Mouse (Mus musculus) ES-E14 (cell line): ENCODE measurements around the gene Fosb. TPM values are rescaled to one million over a fixed set of nuclear protein-coding genes. Genes with fewer than 3 reads are reported as not detected.
"Not testable (repeated sequence)": the region's sequence is repeated elsewhere in the genome, so short reads cannot be mapped to it uniquely, and the experiment has no call there.

Source experiments
- DNase-seq: peaks from one replicate; pipeline ENCODE4 v3.0.0-alpha.2; 2013; ENCODE audit warnings: low read depth, low spot score
- H3K27ac ChIP-seq: 2 replicates; pipeline ENCODE4 v1.5.1; 2012; ENCODE audit warnings: low read depth, mild to moderate bottlenecking, low read length, moderate library complexity, mixed read lengths; ENCODE audit not compliant: poor library complexity, insufficient read depth, severe bottlenecking
- H3K36me3 ChIP-seq: 2 replicates; pipeline ENCODE4 v1.6.1; 2012; ENCODE audit warnings: mild to moderate bottlenecking, low read length, moderate library complexity, mixed read lengths; ENCODE audit not compliant: control insufficient read depth, poor library complexity, insufficient read depth, severe bottlenecking
- H3K4me1 ChIP-seq, 2 experiments: fragments of 150-350 bp in 1 of 2; sonication (generic) in 1 of 2; 2 replicates each; pipeline ENCODE4 v1.6.1; 2012; ENCODE audit warnings: low read length in 2 of 2, mild to moderate bottlenecking in 1 of 2, mixed read lengths in 1 of 2; ENCODE audit not compliant: control insufficient read depth in 2 of 2, insufficient read depth in 2 of 2, poor library complexity in 1 of 2
- H3K4me3 ChIP-seq, 2 experiments: fragments of 150-350 bp in 1 of 2; sonication (generic) in 1 of 2; 2 replicates each; pipeline ENCODE4 v1.5.1; 2012; ENCODE audit warnings: low read length in 2 of 2, low read depth in 1 of 2, mild to moderate bottlenecking in 1 of 2, mixed read lengths in 1 of 2; ENCODE audit not compliant: insufficient read depth in 1 of 2, poor library complexity in 1 of 2, severe bottlenecking in 1 of 2
- H3K9ac ChIP-seq: 2 replicates; pipeline ENCODE4 v1.6.1; 2012; ENCODE audit warnings: low read depth, mild to moderate bottlenecking, low read length, mixed read lengths; ENCODE audit not compliant: poor library complexity, insufficient read depth, severe bottlenecking
- H3K9me3 ChIP-seq: fragments of 150-350 bp; sonication (generic); 2 replicates; pipeline ENCODE4 v1.6.1; 2012; ENCODE audit warnings: low read depth, mild to moderate bottlenecking, low read length; ENCODE audit not compliant: control insufficient read depth, insufficient read depth
- CHD2 ChIP-seq: IDR thresholded peaks from 2 replicates; pipeline ENCODE4 v1.6.1; 2014; ENCODE audit warnings: mild to moderate bottlenecking, low read depth, low read length, inconsistent platforms
- HCFC1 ChIP-seq: IDR thresholded peaks from 2 replicates; pipeline ENCODE4 v1.6.1; 2012; ENCODE audit warnings: low read length, inconsistent platforms, borderline replicate concordance; ENCODE audit not compliant: insufficient read depth
- MAFK ChIP-seq: IDR thresholded peaks from 2 replicates; pipeline ENCODE4 v1.6.1; 2014; ENCODE audit warnings: mild to moderate bottlenecking, low read depth, low read length, inconsistent platforms; ENCODE audit not compliant: insufficient read depth
- ZC3H11A ChIP-seq: IDR thresholded peaks from 2 replicates; pipeline ENCODE4 v1.6.1; 2012; ENCODE audit warnings: low read depth, mild to moderate bottlenecking, inconsistent platforms, low read length, borderline replicate concordance
- ZNF384 ChIP-seq: IDR thresholded peaks from 2 replicates; pipeline ENCODE4 v1.6.1; 2012; ENCODE audit warnings: low read depth, low read length, inconsistent platforms
- in situ Hi-C, 2 experiments: fragments of 600-800 bp; cut with MboI; formaldehyde crosslinking; loops; one replicate each; pipeline ENCODE4 v1.15.1; 2025; ENCODE audit warnings: low sequenced_read_pairs in 2 of 2, inconsistent platforms in 1 of 2; ENCODE audit not compliant: unreplicated experiment in 2 of 2
- total RNA-seq: library from RNA; depleted of rRNA; stranded (reverse); fragments of 300-350 nt; gene quantifications from 2 replicates; pipeline ENCODE4 v1.2.3, GENCODE M21; 2012

Gene Fosb
- total RNA-seq, 1 experiment: 5.8 TPM

DNA sequence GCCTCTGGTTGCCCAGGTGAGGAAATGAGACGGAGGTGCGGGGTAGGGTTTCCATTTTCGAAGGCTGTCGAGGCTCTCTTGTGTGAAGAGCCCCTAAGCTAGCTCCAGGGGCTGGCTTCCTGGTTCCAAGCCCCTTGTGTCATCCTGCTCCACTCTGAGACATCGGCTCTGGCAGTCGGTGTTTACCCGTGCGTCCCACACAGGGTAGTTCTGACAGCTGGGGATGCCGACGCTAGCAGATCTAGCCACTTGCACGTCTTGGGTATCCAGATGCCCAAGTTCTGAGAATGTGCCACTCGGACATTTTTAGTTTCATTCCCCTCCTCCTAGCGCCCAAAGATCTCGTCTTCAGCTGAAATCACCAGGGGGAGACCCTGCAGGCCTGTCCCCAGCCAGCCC is 26.4 kb downstream of the Fosb start:
- in situ Hi-C loops: loop anchor here in 1 of 2 experiments (5.0 kb wide), 1 partner anchor 101 kb away; no protein-coding TSS in a partner anchor
- TF ChIP-seq MAFK (no peak), HCFC1 (no peak), ZC3H11A (no peak), ZNF384 (no peak), CHD2 (no peak)

DNA sequence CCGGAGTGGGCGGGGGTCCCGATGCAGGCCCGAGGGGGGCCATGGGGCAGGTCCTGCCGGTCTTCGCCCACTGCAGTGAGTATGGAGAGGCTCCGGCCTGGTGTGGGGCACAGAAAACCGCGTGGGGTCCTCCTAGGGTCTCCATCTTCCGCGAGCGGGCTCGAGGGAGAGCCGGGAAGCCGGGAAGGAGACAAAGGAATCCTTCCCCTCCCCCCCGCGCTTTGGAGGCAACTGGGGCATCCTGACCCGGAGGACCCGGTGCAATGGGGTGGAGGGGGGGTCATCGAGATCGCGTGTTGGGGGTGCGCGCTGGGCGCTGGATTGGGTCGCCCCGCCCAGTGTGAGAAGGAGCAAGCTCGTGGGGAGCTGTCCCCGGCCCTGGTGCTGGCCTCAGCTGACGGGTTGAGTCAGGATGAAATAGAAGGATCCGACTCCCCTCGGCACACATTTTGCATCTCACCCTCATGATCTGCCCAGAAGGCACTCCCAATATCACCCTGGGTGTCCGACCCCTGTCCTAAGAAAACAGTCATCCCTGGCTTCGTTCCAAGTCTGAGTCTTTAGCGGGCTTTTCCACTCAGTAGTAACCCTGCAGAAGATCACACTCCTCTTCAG is 27.0 kb downstream of the Fosb start:
- Histone ChIP-seq H3K4me3 (peak overlapping the region; percentile 56 to 90), H3K9me3 (no peaks in the 10 kb centered on the region), H3K4me1 (peaks cover 0 to 6% of the 10 kb centered on the region in 2 experiments; a peak in 1 of 4 replicates), H3K27ac (no peak overlapping the region), H3K9ac (peak overlapping the region; percentile 80), H3K36me3 (no peaks in the 10 kb centered on the region; the same call in 1 of the 2 replicates)
- no peak for DNase-seq
- TF ChIP-seq HCFC1 (no peak), ZNF384 (no peak), ZC3H11A (no peak), CHD2 (no peak), MAFK (0 out of 2 replicates have a peak, but pooled peaks have one; percentile 12)
- in situ Hi-C loops: loop anchor here in 1 of 2 experiments (5.0 kb wide), 1 partner anchor 101 kb away; no protein-coding TSS in a partner anchor

More for the DNA sequence above, 26.4 kb downstream of the Fosb start:
- H3K36me3 ChIP-seq: no peaks in the 10 kb centered on the region; the same call in 1 of the 2 replicates
- no peak overlapping the region for H3K9ac ChIP-seq
- peaks cover 0 to 3% of the 10 kb centered on the region in 2 experiments; a peak in 1 of 4 replicates for H3K4me1 ChIP-seq
- DNase-seq: no peak
- no peaks in the 10 kb centered on the region for H3K9me3 ChIP-seq
- H3K4me3 ChIP-seq: no peak overlapping the region; a peak in 1 of 4 replicates
- no peak overlapping the region for H3K27ac ChIP-seq

GRCm38 (mm10) chr7:19282385-19282784 is 27.5 kb downstream of the Fosb start, which contains the start of gene Rtn2:
Rtn2 (plus strand) TSS chr7:19282624.
- in situ Hi-C loops: loop anchor here in 1 of 2 experiments (5.0 kb wide), 1 partner anchor 100 kb away; no protein-coding TSS in a partner anchor
- Histone ChIP-seq H3K4me1 (peaks cover 0 to 6% of the 10 kb centered on the region in 2 experiments; a peak in 1 of 4 replicates), H3K9ac (peak within 1 kb of the TSS; percentile 80), H3K4me3 (peak within 1 kb of the TSS; percentile 56 to 90), H3K9me3 (no peaks in the 10 kb centered on the region), H3K27ac (no peak within 1 kb of the TSS), H3K36me3 (no peaks in the 10 kb centered on the region; the same call in 1 of the 2 replicates)
- TF ChIP-seq HCFC1: no peak
- TF ChIP-seq ZNF384: no peak
- TF ChIP-seq MAFK: no peak
- TF ChIP-seq CHD2: no peak
- TF ChIP-seq ZC3H11A: no peak
- DNase-seq: peak; percentile 88

- not testable (repeated sequence) for H3K4me1 ChIP-seq, H3K9me3 ChIP-seq, H3K27ac ChIP-seq, DNase-seq, H3K36me3 ChIP-seq
- H3K4me3 ChIP-seq: peak overlapping the region; percentile 56 to 90
- in situ Hi-C loops: loop anchor here in 1 of 2 experiments (5.0 kb wide), 1 partner anchor 99 kb away; no protein-coding TSS in a partner anchor
- H3K9ac ChIP-seq: peak overlapping the region; percentile 57; the same call in 1 of the 2 replicates
Observed at GRCm38 (mm10) chr7:19281680-19282304, 28.1 kb downstream of the Fosb start.
